Mouse (Mus musculus) ovary, postnatal 14 days (tissue): ENCODE data around the gene Tmem126b.

ENCODE experiments used
- DNase-seq: peaks from one replicate; pipeline ENCODE4 v3.0.0; 2022; ENCODE audit warnings: low spot score

The Tmem126b gene

DNA sequence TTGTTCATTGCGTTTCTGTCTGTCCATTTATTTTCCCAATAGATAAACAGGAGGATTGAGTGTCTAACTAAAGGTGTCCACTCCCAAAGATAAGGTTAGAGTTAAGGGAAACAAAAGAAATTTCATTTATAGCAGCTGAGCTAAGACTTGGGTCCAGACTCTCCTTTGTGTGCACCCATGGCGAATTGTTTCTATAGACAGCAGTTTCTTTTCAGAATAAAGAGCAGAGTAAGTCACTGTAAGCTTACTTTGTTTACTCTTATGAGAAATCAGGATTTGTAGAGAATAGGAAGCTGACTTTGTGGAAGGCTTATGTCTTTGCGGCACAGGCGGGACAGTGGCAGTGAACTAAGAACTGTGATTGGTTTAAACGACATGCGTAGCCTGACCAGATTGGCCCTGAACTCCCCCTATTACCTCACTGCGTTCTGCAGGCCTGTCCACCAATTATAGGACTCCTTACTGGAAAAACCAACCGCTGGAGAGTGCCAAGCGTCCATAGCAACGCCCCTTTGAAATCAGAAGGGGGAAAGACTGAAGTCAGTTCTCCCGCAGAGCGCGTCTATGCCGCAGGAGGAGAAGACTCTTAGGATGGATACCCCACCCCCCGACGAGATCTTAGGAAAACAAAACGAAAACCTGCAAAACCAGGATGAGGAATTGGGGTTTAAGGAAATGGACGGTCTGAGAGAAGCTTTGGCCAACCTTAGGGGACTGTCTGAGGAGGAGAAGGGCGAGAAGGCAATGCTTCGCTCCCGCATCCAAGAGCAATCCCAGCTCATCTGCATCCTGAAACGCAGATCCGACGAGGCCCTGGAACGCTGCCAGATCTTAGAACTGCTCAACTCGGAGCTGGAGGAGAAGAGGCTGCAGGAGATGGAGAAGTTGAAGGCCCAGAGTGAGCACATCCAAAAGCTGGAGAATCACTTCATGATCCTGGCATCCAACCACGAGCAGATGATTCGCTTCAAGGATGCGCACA lies 49.5 kb downstream of the Tmem126b start, which contains the start of gene Ccdc89:
Gene Ccdc89 (plus strand): TSS at position 558 of the 982 bp plus-strand sequence.
- peak; percentile 57 for DNase-seq
